Mouse (Mus musculus): ENCODE measurements around the gene Ccdc120. TPM values are rescaled to one million over a fixed set of nuclear protein-coding genes. Genes with fewer than 3 reads are reported as not detected.

The Ccdc120 gene
- polyA plus RNA-seq (2014; fragmentation: Illumina TruSeq; extraction: RNeasy Lipid Tissue Mini Kit (QIAGEN cat#74804); ENCODE audit: low read depth, low replicate concordance), result 4.5 TPM

GRCm38 (mm10) chrX:7750432-7751116 is at the start of gene Ccdc120:
Gene Ccdc120, minus strand, starts transcription at chrX:7750905.

DNA sequence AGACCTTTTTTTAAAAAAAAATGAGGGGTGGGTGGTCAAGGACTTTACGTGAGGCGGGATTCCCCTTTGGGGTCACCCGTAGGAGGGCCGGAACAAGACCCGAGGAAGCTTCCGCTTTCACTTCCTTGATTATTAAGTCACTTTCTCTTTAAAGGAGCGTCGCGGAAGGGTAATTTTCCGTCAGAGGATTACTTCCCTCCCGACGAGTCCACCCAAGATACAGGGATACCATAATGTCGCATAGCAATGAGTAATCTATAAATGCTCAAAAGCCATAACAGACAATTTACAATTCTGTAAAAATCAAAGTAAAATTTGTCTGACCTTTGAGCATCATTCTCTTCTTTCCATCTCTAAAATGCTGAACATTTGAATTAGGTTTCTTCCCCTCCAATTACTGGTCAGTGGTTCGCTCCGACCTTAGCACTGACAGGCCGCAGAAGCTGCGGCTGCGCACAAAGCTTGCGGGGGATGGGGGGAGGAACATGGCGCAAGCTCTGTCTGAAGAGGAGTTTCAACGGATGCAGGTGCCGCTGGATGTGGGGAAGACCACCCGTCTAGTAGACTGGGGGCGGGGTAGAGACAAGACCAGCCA is 38.9 kb upstream of the Ccdc120 start, which contains the start of gene Gripap1:
Gene Gripap1, plus strand, starts transcription at position 224 of the 595 bp plus-strand sequence.

DNA sequence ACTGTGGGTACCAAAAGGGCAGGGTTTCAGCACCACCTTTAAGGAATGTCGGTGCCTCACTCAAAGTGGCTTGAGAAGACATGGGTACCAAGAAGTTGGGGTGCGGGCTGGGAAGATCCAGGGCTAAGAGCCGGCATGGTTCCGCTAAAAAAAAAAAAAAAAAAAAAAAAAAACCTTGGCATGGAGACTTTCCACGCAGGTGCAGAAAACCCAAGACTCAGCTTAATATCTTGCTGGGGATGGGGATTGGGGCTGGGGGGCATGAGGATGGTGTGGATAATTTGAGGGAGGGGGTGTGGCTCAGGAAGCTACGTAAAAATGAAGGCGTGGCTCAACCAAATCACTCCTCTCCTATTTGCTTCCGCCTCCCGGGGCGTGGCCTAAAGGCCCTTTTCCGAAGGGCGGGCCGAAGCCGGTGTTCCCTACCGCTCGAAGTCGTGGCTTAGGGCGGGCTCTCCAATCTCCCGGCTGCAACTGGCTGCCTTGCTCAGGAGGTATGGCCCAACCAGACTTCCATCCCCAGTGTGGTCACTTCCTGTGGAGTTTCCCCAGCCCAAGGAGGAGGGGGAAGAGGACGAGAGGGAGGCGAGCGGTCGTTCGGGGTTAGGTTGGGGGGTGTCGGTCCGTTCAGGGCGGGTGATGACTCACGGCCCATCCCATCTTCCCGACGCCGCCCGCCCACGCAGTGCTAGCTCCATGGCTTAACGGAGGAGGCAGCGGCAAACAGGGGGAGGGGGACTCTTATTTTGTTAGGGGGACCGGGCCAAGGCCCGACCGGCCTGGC is 11.6 kb upstream of the Ccdc120 start, which contains the start of gene Tfe3:
Gene Tfe3, plus strand, starts transcription at position 424 of the 784 bp plus-strand sequence.

DNA sequence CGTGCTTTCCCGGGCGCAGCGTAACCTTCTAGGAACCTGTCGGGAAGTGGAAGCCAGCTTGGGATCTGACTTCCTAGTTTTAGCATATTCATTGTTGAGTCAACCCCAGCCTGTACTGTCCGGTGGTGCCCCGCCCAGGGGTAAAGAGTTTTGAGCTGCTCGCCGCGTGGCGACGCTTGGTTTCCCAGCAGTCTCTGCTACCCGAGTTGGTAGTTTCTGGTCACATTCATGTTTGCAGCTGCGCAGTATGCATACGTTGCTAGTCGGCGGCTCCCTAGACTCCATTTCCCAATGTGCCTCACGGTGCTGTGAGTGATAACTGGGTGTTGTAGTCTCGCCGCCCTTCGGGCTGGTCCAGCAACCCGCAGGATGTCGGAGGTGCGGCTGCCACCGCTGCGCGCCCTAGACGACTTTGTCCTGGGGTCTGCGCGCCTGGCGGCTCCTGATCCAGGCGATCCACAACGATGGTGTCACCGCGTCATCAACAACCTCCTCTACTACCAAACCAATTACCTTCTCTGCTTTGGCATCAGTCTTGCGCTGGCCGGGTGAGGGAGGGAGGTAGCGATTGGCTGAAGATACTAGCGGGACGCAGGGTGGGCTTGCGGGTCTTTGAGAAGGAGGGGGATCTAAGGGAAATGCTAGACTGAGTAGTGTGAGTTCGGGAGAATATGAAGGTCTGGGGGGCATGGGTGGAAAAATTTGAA is 22.3 kb downstream of the Ccdc120 start, which contains the start of gene Praf2:
Gene Praf2, plus strand, starts transcription at position 225 of the 707 bp plus-strand sequence.

DNA sequence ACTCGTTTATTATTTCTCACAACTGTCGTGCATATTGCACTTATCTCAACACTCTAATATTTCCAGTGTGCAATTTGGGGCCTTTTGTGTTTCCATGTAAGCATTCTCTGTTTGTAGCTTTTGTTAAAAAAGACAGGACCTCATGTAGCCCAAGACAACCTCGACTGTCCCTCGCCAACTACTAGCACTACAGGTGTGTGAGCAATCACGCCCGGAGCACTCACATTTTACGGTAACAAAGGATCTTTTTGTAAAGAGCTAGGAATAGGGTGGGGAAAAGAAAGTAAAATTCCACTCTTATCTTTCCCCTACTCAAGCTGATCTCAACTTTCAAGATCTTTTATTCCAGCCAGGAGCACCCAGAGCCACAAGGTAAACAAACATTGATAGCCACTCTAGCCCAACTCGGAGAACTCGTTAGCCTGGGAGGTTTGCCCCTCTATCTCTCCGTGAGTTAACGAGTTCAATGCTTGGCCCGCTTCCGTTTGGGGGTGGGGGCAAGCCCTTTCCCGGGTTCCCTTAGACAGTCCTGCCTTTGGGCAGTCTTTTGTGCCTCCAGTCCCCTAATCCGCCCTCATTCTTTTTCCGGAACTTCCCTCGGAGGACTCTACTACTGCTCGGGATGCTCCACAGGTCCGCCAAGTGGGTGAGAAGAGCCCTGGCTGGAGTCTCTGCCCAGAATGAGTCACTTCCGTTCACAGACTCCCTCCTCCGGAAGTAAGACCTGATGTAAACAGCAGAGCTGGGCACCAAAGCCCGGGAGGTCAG is 29.0 kb downstream of the Ccdc120 start, which contains the start of gene Gm45208:
Gene Gm45208, plus strand, starts transcription at position 732 of the 768 bp plus-strand sequence.

GRCm38 (mm10) chrX:7714135-7714899 is 36.4 kb downstream of the Ccdc120 start, which contains the start of gene Wdr45:
Gene Wdr45, plus strand, starts transcription at chrX:7714333.

DNA sequence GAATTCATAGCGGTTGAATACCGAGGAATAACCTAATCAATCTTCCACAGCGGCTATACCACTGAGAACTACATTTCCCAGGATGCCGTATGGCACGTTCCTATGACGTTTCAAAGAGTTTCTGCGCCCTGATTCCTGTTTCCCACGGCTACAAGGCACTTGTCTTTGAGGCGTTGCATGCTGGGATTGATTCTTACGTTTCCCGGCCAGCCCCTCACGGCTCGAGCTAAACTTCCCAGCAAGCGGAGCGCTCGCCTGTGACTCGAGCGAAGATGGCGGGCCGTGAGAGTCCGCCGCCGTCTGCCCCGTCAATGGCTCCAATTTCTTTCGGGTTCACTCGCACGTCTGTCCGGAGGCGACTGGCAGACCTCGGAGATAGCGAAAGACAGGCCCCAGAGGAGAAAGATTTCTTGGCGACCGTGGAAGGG is 53.7 kb downstream of the Ccdc120 start, which contains the start of gene Gpkow:
Gene Gpkow, plus strand, starts transcription at position 178 of the 428 bp plus-strand sequence.

Other genes with a start within 250 kb of the Ccdc120 start
- 0.32 TPM for gene Foxp3, start 177.3 kb downstream of the Ccdc120 start, polyA plus RNA-seq (2014; fragmentation: Illumina TruSeq; extraction: RNeasy Lipid Tissue Mini Kit (QIAGEN cat#74804); ENCODE audit: low read depth, low replicate concordance)
- gene Ppp1r3f, start 176.6 kb downstream of the Ccdc120 start, polyA plus RNA-seq (2014; fragmentation: Illumina TruSeq; extraction: RNeasy Lipid Tissue Mini Kit (QIAGEN cat#74804); ENCODE audit: low read depth, low replicate concordance), result not detected
- 1.5 TPM for gene Ccdc22, start 145.4 kb downstream of the Ccdc120 start, polyA plus RNA-seq (2014; fragmentation: Illumina TruSeq; extraction: RNeasy Lipid Tissue Mini Kit (QIAGEN cat#74804); ENCODE audit: low read depth, low replicate concordance)
- gene Cacna1f, start 143.8 kb downstream of the Ccdc120 start, polyA plus RNA-seq (2014; fragmentation: Illumina TruSeq; extraction: RNeasy Lipid Tissue Mini Kit (QIAGEN cat#74804); ENCODE audit: low read depth, low replicate concordance), result not detected
- gene Syp, start 112.4 kb downstream of the Ccdc120 start, polyA plus RNA-seq (2014; fragmentation: Illumina TruSeq; extraction: RNeasy Lipid Tissue Mini Kit (QIAGEN cat#74804); ENCODE audit: low read depth, low replicate concordance), result 2.8 TPM
- 19.0 TPM for gene Prickle3, start 93.6 kb downstream of the Ccdc120 start, polyA plus RNA-seq (2014; fragmentation: Illumina TruSeq; extraction: RNeasy Lipid Tissue Mini Kit (QIAGEN cat#74804); ENCODE audit: low read depth, low replicate concordance)
- 187 TPM for gene Plp2, start 79.5 kb downstream of the Ccdc120 start, polyA plus RNA-seq (2014; fragmentation: Illumina TruSeq; extraction: RNeasy Lipid Tissue Mini Kit (QIAGEN cat#74804); ENCODE audit: low read depth, low replicate concordance)
- gene Magix, start 69.7 kb downstream of the Ccdc120 start, polyA plus RNA-seq (2014; fragmentation: Illumina TruSeq; extraction: RNeasy Lipid Tissue Mini Kit (QIAGEN cat#74804); ENCODE audit: low read depth, low replicate concordance), result 0.60 TPM
- 42.6 TPM for gene Gpkow, start 53.8 kb downstream of the Ccdc120 start, polyA plus RNA-seq (2014; fragmentation: Illumina TruSeq; extraction: RNeasy Lipid Tissue Mini Kit (QIAGEN cat#74804); ENCODE audit: low read depth, low replicate concordance)
- 7.7 TPM for gene Wdr45, start 36.6 kb downstream of the Ccdc120 start, polyA plus RNA-seq (2014; fragmentation: Illumina TruSeq; extraction: RNeasy Lipid Tissue Mini Kit (QIAGEN cat#74804); ENCODE audit: low read depth, low replicate concordance)
- gene Gm45208, start 28.7 kb downstream of the Ccdc120 start, polyA plus RNA-seq (2014; fragmentation: Illumina TruSeq; extraction: RNeasy Lipid Tissue Mini Kit (QIAGEN cat#74804); ENCODE audit: low read depth, low replicate concordance), result not detected
- 7.8 TPM for gene Praf2, start 22.5 kb downstream of the Ccdc120 start, polyA plus RNA-seq (2014; fragmentation: Illumina TruSeq; extraction: RNeasy Lipid Tissue Mini Kit (QIAGEN cat#74804); ENCODE audit: low read depth, low replicate concordance)
- gene Tfe3, start 11.7 kb upstream of the Ccdc120 start, polyA plus RNA-seq (2014; fragmentation: Illumina TruSeq; extraction: RNeasy Lipid Tissue Mini Kit (QIAGEN cat#74804); ENCODE audit: low read depth, low replicate concordance), result 6.2 TPM
- 41.0 TPM for gene Gripap1, start 38.9 kb upstream of the Ccdc120 start, polyA plus RNA-seq (2014; fragmentation: Illumina TruSeq; extraction: RNeasy Lipid Tissue Mini Kit (QIAGEN cat#74804); ENCODE audit: low read depth, low replicate concordance)
- 1.2 TPM for gene Kcnd1, start 71.4 kb upstream of the Ccdc120 start, polyA plus RNA-seq (2014; fragmentation: Illumina TruSeq; extraction: RNeasy Lipid Tissue Mini Kit (QIAGEN cat#74804); ENCODE audit: low read depth, low replicate concordance)
- gene Otud5, start 90.5 kb upstream of the Ccdc120 start, polyA plus RNA-seq (2014; fragmentation: Illumina TruSeq; extraction: RNeasy Lipid Tissue Mini Kit (QIAGEN cat#74804); ENCODE audit: low read depth, low replicate concordance), result 50.9 TPM
- 5.5 TPM for gene Pim2, start 127.4 kb upstream of the Ccdc120 start, polyA plus RNA-seq (2014; fragmentation: Illumina TruSeq; extraction: RNeasy Lipid Tissue Mini Kit (QIAGEN cat#74804); ENCODE audit: low read depth, low replicate concordance)
- gene Slc35a2, start 133.1 kb upstream of the Ccdc120 start, polyA plus RNA-seq (2014; fragmentation: Illumina TruSeq; extraction: RNeasy Lipid Tissue Mini Kit (QIAGEN cat#74804); ENCODE audit: low read depth, low replicate concordance), result 40.1 TPM
- gene Pqbp1, start 148.4 kb upstream of the Ccdc120 start, polyA plus RNA-seq (2014; fragmentation: Illumina TruSeq; extraction: RNeasy Lipid Tissue Mini Kit (QIAGEN cat#74804); ENCODE audit: low read depth, low replicate concordance), result 10.1 TPM
- gene Timm17b, start 148.5 kb upstream of the Ccdc120 start, polyA plus RNA-seq (2014; fragmentation: Illumina TruSeq; extraction: RNeasy Lipid Tissue Mini Kit (QIAGEN cat#74804); ENCODE audit: low read depth, low replicate concordance), result 3.6 TPM
- gene Gm10491, start 156.9 kb upstream of the Ccdc120 start, polyA plus RNA-seq (2014; fragmentation: Illumina TruSeq; extraction: RNeasy Lipid Tissue Mini Kit (QIAGEN cat#74804); ENCODE audit: low read depth, low replicate concordance), result not detected
- not detected for gene Gm10490, start 158.6 kb upstream of the Ccdc120 start, polyA plus RNA-seq (2014; fragmentation: Illumina TruSeq; extraction: RNeasy Lipid Tissue Mini Kit (QIAGEN cat#74804); ENCODE audit: low read depth, low replicate concordance)
- gene Pcsk1n, start 168.9 kb upstream of the Ccdc120 start, polyA plus RNA-seq (2014; fragmentation: Illumina TruSeq; extraction: RNeasy Lipid Tissue Mini Kit (QIAGEN cat#74804); ENCODE audit: low read depth, low replicate concordance), result not detected
- gene Eras, start 177.7 kb upstream of the Ccdc120 start, polyA plus RNA-seq (2014; fragmentation: Illumina TruSeq; extraction: RNeasy Lipid Tissue Mini Kit (QIAGEN cat#74804); ENCODE audit: low read depth, low replicate concordance), result not detected
- 1.8 TPM for gene Hdac6, start 197.0 kb upstream of the Ccdc120 start, polyA plus RNA-seq (2014; fragmentation: Illumina TruSeq; extraction: RNeasy Lipid Tissue Mini Kit (QIAGEN cat#74804); ENCODE audit: low read depth, low replicate concordance)
- not detected for gene Gata1, start 227.2 kb upstream of the Ccdc120 start, polyA plus RNA-seq (2014; fragmentation: Illumina TruSeq; extraction: RNeasy Lipid Tissue Mini Kit (QIAGEN cat#74804); ENCODE audit: low read depth, low replicate concordance)